Mouse (Mus musculus) forebrain, embryonic 12.5 days (tissue): ENCODE data around the gene Arhgef6. TPM values are rescaled to one million over a fixed set of nuclear protein-coding genes. Genes with fewer than 3 reads are reported as not detected.

Experiments
- ATAC-seq: fragments of 200-750 bp; cut with Nextera tagmentation; 2 replicates; pipeline ENCODE4 v1.8.0; 2017; ENCODE audit warnings: moderate TSS enrichment; ENCODE audit not compliant: low FRiP score
- H3K27ac ChIP-seq: fragments of 300-500 bp; sonication (generic); 2 replicates; pipeline ENCODE4 v1.5.1; 2016; ENCODE audit warnings: mild to moderate bottlenecking
- H3K27me3 ChIP-seq: fragments of 300-500 bp; sonication (generic); 2 replicates; pipeline ENCODE4 v1.6.1; 2016; ENCODE audit warnings: mild to moderate bottlenecking
- H3K36me3 ChIP-seq: fragments of 300-500 bp; sonication (generic); replicated peaks from 2 replicates; pipeline ENCODE4 v1.6.1; 2016; ENCODE audit warnings: mild to moderate bottlenecking
- H3K4me1 ChIP-seq: fragments of 300-500 bp; sonication (generic); 2 replicates; pipeline ENCODE4 v1.6.1; 2016
- H3K4me2 ChIP-seq: fragments of 300-500 bp; sonication (generic); 2 replicates; pipeline ENCODE4 v1.6.1; 2016; ENCODE audit warnings: mild to moderate bottlenecking, moderate library complexity
- H3K4me3 ChIP-seq: fragments of 300-500 bp; sonication (generic); replicated peaks from 2 replicates; pipeline ENCODE4 v1.5.1; 2016; ENCODE audit warnings: mild to moderate bottlenecking
- H3K9ac ChIP-seq: fragments of 300-500 bp; sonication (generic); 2 replicates; pipeline ENCODE4 v1.6.1; 2016; ENCODE audit warnings: mild to moderate bottlenecking
- H3K9me3 ChIP-seq: fragments of 300-500 bp; sonication (generic); 2 replicates; pipeline ENCODE4 v1.6.1; 2016
- WGBS: fragments of 180-500 bp; shearing (Covaris S2); methylation state at CpG from one replicate; pipeline ENCODE4 v1.1.7; 2016; 5-methylcytosine and 5-hydroxymethylcytosine counted together
- polyA plus RNA-seq: library from polyadenylated mRNA; unstranded; fragments of >200 nt; fragmentation: Nextera tagmentation; extraction: Ambion mirVana; gene quantifications from 2 replicates; pipeline ENCODE4 v1.2.1, GENCODE M21; 2016

Arhgef6 gene
- polyA plus RNA-seq, 1 experiment from 2014 or later, result 6.5 TPM

DNA sequence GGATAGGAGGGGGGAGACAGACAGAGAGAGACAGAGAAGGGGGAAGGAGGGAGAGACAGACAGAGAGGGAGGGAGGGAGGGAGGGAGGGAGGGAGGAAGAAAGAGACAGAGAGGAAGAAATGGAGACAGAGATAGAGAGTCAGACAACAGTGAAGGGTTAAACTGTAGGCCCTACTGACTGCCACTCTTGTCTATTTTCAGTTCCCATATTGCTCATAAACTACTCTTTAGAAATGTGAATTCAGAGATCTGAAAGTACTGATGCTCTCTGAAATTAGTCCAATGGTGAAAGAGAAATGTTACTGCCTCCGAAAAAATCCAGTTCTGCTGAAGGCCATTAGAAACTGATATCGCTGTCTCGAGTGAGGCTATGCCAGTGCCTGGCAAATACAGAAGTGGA lies 56.3 kb downstream of the Arhgef6 start:
- Histone ChIP-seq H3K9me3 (no peaks in the 10 kb centered on the region), H3K4me1 (peaks cover 8% of the 10 kb centered on the region; the same call in 1 of the 2 replicates), H3K36me3 (no peaks in the 10 kb centered on the region), H3K27me3 (no peaks in the 10 kb centered on the region), H3K4me2 (no peak overlapping the region), H3K27ac (no peak overlapping the region), H3K9ac (no peak overlapping the region), H3K4me3 (no peak overlapping the region)
- no peak for ATAC-seq
- 97% methylated on average over 3 of the region's 3 CpGs for WGBS

DNA sequence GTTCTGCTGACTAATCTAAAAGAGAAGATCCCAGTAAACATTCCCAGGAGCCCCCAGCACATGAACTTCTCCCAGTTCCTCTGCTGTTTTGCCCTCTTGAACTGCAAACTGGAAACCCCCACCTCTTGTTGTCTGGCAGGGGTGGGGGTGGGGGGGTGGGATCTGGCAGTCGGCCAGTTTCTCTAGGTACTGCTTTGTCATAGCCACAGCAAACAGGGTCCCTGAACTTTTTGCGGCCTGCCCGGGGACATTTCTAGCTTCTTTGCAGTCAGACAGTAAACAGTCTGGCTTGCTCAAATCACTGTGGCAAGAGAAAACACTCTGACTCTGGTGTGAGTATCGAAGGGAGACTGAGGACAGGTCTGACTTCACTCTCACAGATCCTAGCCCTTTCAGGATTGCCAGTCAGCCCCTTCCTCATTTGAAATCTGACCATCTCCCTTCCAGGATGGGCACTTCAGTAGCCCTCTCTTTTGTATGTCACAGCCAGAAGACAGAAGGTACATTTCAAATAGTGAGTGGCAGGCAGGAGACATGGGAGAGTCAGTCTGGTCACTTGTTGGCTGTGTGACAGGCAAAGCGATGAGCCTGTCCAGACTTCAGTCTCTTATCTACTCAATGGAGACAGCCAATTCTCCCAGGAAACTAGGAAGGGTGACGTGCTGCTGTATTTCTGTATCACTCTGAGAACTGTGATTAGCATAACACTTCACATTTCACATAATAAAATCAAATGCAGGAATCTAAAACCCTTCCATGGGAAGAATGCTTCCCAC lies 60.8 kb downstream of the Arhgef6 start:
- H3K27me3 ChIP-seq, result no peaks in the 10 kb centered on the region
- no peaks in the 10 kb centered on the region for H3K36me3 ChIP-seq
- H3K4me2 ChIP-seq, result no peak overlapping the region
- no peak overlapping the region for H3K9ac ChIP-seq
- WGBS, result 39% methylated on average over 6 of the region's 6 CpGs
- ATAC-seq, result no peak
- peaks cover 8% of the 10 kb centered on the region; the same call in 1 of the 2 replicates for H3K4me1 ChIP-seq
- H3K27ac ChIP-seq, result no peak overlapping the region
- H3K9me3 ChIP-seq, result no peaks in the 10 kb centered on the region
- H3K4me3 ChIP-seq, result no peak overlapping the region

DNA sequence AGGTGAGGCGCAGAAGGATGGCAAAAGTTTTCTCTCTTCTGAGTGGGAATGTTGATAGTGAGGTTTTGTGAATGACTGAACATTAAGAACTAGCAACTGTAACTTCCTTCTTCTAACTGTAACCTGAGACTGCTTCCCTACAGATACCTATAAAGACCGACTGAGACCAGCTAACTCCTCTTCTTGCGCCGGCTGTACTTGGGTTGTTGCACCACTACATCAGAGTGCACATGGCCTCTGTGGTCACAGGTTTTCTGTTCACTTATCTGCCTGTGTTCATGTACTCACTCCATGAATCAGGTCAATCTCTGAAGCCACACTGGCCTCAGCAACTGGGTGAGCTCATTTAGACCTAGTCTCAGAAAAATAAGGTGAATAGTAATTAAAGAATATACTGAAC lies 75.0 kb downstream of the Arhgef6 start:
- H3K4me2 ChIP-seq, result no peak overlapping the region
- no peak overlapping the region for H3K9ac ChIP-seq
- no peaks in the 10 kb centered on the region for H3K36me3 ChIP-seq
- WGBS, result 86% methylated on average over 4 of the region's 4 CpGs
- H3K27me3 ChIP-seq, result no peaks in the 10 kb centered on the region
- no peaks in the 10 kb centered on the region for H3K4me1 ChIP-seq
- H3K27ac ChIP-seq, result no peak overlapping the region
- H3K9me3 ChIP-seq, result no peaks in the 10 kb centered on the region
- no peak for ATAC-seq
- H3K4me3 ChIP-seq, result no peak overlapping the region

DNA sequence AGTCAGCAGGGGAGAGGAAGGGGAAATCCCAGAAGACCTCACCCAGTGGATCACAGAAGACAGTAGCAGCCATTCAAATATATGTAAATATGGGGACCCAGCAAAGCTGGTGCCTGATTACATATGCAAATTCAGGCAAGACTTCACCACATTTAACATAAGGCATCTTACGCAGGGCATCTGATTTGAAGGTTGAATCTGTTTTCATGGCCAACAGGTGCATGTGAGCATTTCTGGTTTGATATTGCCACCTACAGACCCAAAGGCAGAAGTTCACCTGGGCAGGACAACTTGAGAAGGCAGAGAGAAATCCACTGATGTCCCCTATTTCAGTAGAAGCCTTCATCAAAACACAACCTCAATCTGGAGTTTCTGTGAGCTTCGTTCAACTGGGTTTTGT lies 77.8 kb downstream of the Arhgef6 start:
- 51% methylated on average over 2 of the region's 2 CpGs for WGBS
- ATAC-seq, result no peak
- Histone ChIP-seq H3K4me3 (no peak overlapping the region), H3K4me2 (no peak overlapping the region), H3K4me1 (no peaks in the 10 kb centered on the region), H3K36me3 (no peaks in the 10 kb centered on the region), H3K27me3 (no peaks in the 10 kb centered on the region), H3K27ac (no peak overlapping the region), H3K9me3 (no peaks in the 10 kb centered on the region), H3K9ac (no peak overlapping the region)

DNA sequence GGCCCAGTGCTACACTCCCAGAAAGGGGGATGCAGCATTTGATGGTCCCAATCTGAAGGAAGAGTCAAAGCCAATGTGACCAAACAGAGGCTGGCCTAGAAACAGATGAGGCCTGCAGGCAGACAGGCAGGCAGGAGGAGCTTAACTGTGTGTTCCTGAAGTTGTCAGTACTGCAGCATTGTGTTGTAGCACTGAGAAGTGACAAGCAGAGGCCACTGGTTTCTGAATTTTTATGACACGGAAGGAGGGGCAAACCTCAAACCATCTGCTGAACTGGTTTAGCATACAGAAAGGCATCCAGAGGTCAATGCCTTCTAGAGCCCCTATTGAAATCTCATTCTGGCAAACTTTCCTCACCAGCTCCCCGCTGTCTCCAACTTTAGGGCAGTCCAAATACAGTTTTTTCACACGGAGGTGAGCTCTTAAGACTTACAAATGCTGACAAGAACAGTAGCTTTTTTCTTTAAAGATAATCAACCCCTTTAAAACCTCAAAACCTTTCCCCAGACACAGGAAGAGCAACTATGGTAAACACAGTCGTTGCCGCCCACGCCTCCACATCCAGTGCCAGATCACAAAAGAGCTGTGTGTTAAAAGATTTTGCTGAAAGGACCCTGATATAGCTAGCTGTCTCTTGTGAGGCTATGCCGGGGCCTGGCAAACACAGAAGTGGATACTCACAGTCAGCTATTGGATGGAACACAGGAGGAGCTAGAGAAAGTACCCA lies 85.0 kb downstream of the Arhgef6 start:
- ATAC-seq, result no peak

DNA sequence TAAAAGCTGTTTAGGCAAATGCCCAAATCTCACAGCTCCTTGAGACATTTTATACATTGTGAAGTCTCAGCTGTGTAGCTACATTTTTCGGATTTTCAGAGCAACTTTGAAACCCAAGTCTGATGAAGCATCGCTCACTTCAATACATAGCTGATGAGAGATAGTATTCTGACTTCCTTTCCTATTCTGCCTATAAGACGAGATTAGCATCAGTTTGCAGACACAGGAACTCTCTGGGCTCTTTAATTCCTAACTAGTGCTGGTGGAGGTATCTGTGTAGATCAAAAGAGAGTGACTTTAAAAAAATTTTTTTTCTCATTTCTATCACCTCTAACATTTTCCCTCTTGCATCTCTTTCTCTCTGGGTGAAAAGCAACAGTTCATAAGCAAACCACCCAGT lies 100.0 kb downstream of the Arhgef6 start:
- WGBS, result 74% methylated on average over 3 of the region's 3 CpGs
- no peak for ATAC-seq
- Histone ChIP-seq H3K27me3 (no peaks in the 10 kb centered on the region), H3K9ac (no peak overlapping the region), H3K4me3 (no peak overlapping the region), H3K4me2 (no peak overlapping the region), H3K36me3 (no peaks in the 10 kb centered on the region), H3K27ac (no peak overlapping the region), H3K4me1 (no peaks in the 10 kb centered on the region), H3K9me3 (no peaks in the 10 kb centered on the region)

More for the DNA sequence above, 85.0 kb downstream of the Arhgef6 start:
- Histone ChIP-seq H3K9me3 (no peaks in the 10 kb centered on the region), H3K9ac (no peak overlapping the region), H3K27ac (no peak overlapping the region), H3K36me3 (no peaks in the 10 kb centered on the region), H3K4me1 (no peaks in the 10 kb centered on the region), H3K27me3 (no peaks in the 10 kb centered on the region), H3K4me3 (no peak overlapping the region), H3K4me2 (no peak overlapping the region)
- 78% methylated on average over 7 of the region's 7 CpGs for WGBS

DNA sequence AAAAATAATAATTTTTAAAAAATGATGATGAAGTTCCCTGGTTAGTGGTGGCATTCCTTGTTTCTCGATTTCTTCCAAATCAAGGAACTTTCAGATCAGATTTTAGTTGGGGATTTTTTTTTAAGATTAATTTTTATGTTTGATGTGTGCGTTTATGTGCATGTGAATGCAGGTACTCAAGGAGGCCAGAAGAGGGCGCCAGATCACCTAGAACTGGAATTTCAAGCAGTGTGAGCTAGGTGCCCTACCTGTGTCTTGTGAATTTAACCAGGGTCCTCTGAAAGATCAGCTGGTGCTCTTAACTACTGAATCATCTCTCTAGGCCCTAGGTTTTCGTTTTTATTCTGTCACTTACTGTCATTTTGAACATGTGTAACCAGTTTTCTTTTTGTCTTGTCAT lies 102.5 kb downstream of the Arhgef6 start:
- ATAC-seq, result no peak
- Histone ChIP-seq H3K9me3 (no peaks in the 10 kb centered on the region), H3K4me1 (no peaks in the 10 kb centered on the region), H3K27ac (no peak overlapping the region), H3K36me3 (no peaks in the 10 kb centered on the region), H3K4me3 (no peak overlapping the region), H3K27me3 (no peaks in the 10 kb centered on the region), H3K9ac (no peak overlapping the region), H3K4me2 (no peak overlapping the region)
- WGBS, result 78% methylated on average over 4 of the region's 4 CpGs

DNA sequence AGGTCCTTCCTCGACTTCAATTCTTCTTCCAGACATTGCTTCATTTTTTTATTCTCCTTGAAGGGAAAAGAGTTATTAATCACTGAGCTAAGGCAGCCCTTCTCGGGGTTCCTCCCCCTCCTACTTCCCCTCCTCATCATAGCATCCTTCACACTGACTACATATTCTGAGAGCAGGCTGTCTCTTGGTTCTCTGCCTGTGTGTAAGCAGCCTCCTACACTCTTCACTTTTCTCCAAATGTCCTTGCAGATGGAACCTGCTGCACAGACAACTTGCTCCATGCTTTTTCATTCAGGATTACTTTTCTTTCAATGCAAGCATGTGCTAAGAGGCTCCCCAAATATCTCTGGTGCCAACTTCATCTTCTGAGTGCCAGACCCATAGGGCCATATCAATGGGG lies 104.9 kb downstream of the Arhgef6 start:
- no peak overlapping the region for H3K9ac ChIP-seq
- WGBS, result 76% methylated on average over 2 of the region's 2 CpGs
- H3K9me3 ChIP-seq, result no peaks in the 10 kb centered on the region
- H3K4me1 ChIP-seq, result no peaks in the 10 kb centered on the region
- H3K36me3 ChIP-seq, result no peaks in the 10 kb centered on the region
- H3K27ac ChIP-seq, result no peak overlapping the region
- H3K4me3 ChIP-seq, result no peak overlapping the region
- ATAC-seq, result no peak
- no peaks in the 10 kb centered on the region for H3K27me3 ChIP-seq
- no peak overlapping the region for H3K4me2 ChIP-seq

DNA sequence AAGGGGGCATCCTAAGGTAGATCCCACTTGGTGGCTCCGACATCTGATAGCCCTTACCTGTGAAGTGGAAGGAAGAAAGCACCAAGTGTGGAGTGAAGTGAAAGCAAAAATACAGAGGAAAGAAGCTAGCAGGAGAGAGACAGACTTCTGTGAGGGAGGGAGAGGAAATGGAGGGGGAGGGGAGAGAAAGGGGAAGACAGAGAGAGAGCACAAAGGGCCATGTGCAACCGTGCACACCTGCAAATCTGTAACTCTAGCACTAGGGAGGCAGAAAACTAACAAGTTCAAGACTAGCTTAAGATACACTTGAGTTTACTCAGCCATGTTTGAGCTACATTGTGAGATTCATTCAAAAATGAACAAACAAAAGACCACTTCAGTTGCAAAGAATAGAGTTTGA lies 110.4 kb downstream of the Arhgef6 start:
- no peak overlapping the region for H3K27ac ChIP-seq
- no peak overlapping the region for H3K9ac ChIP-seq
- 69% methylated on average over 2 of the region's 2 CpGs for WGBS
- no peaks in the 10 kb centered on the region for H3K4me1 ChIP-seq
- H3K27me3 ChIP-seq, result no peaks in the 10 kb centered on the region
- no peak overlapping the region for H3K4me2 ChIP-seq
- H3K36me3 ChIP-seq, result no peaks in the 10 kb centered on the region
- no peak overlapping the region for H3K4me3 ChIP-seq
- no peaks in the 10 kb centered on the region for H3K9me3 ChIP-seq
- no peak for ATAC-seq

DNA sequence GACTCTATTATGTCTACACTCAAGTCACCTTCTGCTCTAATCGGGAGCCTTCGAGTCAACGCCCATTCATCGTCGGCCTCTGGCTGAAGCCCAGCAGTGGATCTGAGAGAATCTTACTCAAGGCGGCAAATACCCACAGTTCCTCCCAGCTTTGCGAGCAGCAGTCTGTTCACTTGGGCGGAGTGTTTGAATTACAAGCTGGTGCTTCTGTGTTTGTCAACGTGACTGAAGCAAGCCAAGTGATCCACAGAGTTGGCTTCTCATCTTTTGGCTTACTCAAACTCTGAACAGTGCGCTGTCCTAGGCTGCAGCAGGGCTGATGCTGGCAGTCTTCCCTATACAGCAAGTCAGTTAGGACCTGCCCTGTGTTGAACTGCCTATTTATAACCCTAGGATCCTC lies 115.2 kb downstream of the Arhgef6 start:
- WGBS, result 90% methylated on average over 10 of the region's 10 CpGs
- H3K36me3 ChIP-seq, result no peaks in the 10 kb centered on the region
- no peak overlapping the region for H3K9ac ChIP-seq
- no peaks in the 10 kb centered on the region for H3K4me1 ChIP-seq
- no peaks in the 10 kb centered on the region for H3K27me3 ChIP-seq
- no peak overlapping the region for H3K27ac ChIP-seq
- no peak overlapping the region for H3K4me3 ChIP-seq
- ATAC-seq, result no peak
- H3K9me3 ChIP-seq, result no peaks in the 10 kb centered on the region
- no peak overlapping the region for H3K4me2 ChIP-seq

DNA sequence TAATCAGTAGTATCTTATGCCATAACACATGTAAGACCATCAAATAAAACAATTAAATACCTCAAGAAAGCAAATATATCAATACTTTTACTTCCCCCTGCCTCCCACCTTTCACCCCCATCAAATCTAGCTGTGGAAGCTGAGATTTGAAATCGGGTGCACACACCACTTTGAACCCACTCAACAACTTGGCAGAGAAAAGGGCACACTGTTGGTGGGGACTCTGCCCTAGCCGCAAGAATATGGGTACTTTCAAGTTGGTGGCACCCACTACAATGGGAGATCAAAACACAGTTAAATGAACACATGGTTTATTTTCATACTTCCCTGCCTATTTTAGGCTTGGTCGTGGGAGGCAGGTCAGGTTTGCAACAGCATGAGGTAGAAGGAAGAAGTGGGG lies 116.6 kb downstream of the Arhgef6 start:
- no peak for ATAC-seq
- Histone ChIP-seq H3K9me3 (no peaks in the 10 kb centered on the region), H3K36me3 (no peaks in the 10 kb centered on the region), H3K9ac (no peak overlapping the region), H3K4me1 (no peaks in the 10 kb centered on the region), H3K27ac (no peak overlapping the region), H3K4me3 (no peak overlapping the region), H3K4me2 (no peak overlapping the region), H3K27me3 (no peaks in the 10 kb centered on the region)
- WGBS, result 87% methylated on average over 3 of the region's 3 CpGs

DNA sequence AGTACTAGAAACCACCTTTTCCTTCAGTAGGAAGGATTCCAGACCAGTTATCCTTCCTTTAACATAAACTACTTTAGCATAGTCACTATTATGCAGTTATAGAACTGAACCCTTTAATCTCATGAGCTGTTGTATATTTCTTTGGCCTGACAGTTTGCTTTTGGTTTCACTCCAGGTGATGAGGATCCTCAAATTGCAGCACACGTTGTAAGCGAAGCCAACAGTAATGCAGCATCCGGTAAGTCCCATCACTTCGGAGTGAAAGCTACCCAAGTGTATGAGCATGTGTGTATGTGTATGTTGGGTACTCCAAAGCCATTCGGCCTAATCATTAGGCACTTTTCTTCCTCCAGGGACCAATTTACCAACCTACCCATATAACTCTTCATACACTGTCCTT lies 119.0 kb downstream of the Arhgef6 start:
- ATAC-seq, result no peak
- Histone ChIP-seq H3K27ac (no peak overlapping the region), H3K4me3 (no peak overlapping the region), H3K9me3 (no peaks in the 10 kb centered on the region), H3K4me2 (no peak overlapping the region), H3K27me3 (no peaks in the 10 kb centered on the region), H3K4me1 (no peaks in the 10 kb centered on the region), H3K36me3 (no peaks in the 10 kb centered on the region), H3K9ac (no peak overlapping the region)
- 88% methylated on average over 5 of the region's 5 CpGs for WGBS

DNA sequence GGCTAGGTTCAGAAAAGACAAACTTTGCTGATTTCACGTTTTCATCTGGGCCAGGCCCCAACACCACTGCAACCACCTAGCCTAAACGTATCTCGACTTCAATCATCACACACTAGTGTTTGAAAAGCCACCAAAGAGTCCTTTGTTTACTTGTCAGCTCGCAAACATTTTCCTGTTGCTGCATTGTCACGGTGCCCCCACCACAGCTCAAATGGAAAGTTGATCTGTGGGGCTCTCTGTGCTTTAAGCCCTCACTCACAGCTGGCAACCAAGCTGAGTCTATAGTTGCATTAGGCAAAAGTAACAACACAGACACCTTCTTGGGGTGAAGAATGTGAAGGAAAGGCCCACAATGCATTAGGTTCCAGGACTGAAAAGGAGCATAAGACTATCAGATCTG lies 122.3 kb downstream of the Arhgef6 start:
- H3K27me3 ChIP-seq, result no peaks in the 10 kb centered on the region
- H3K4me2 ChIP-seq, result no peak overlapping the region
- ATAC-seq, result no peak
- H3K9ac ChIP-seq, result no peak overlapping the region
- H3K36me3 ChIP-seq, result no peaks in the 10 kb centered on the region
- no peak overlapping the region for H3K27ac ChIP-seq
- 69% methylated on average over 5 of the region's 5 CpGs for WGBS
- H3K9me3 ChIP-seq, result no peaks in the 10 kb centered on the region
- no peaks in the 10 kb centered on the region for H3K4me1 ChIP-seq
- no peak overlapping the region for H3K4me3 ChIP-seq
